11 mouse cellular contexts compared by ENCODE assay signal in genomic region chr8:84173861-84174260, GRCm38 (mm10). TPM values are rescaled to one million over a fixed set of nuclear protein-coding genes. Genes with fewer than 3 reads are reported as not detected.
A peak's percentile ranks its signal among the peaks of the same experiment; 100 is the strongest.
DNase-seq lines count a peak whose midpoint lies in the region; TF ChIP-seq lines count a peak whose summit lies in the region.
"Had no signal": no experiment of that assay in that cellular context is flagged by ENCODE, and none has a peak within 500 bp of the region (broad histone marks: within the 10 kb centered on the region; RNA-seq: fewer than 3 reads in every experiment).

No protein-coding gene starts in this region.

- no peak overlapping the region for H3K27ac ChIP-seq in heart, adult 2 months
- no peak overlapping the region for H3K27ac ChIP-seq in embryonic fibroblast, embryonic 13.5 days (ENCODE audit: insufficient read depth, low read length)
- H3K27ac ChIP-seq: midbrain, embryonic 15.5 days had no signal

- 84% methylated on average over 6 of the region's 6 CpGs for WGBS in heart, adult 2 months

- intact Hi-C loops in heart, adult 2 months (cut with DNase I): no loop called here

- H3K4me3 ChIP-seq in heart, adult 2 months: no peak overlapping the region
- H3K4me3 ChIP-seq in embryonic fibroblast, embryonic 13.5 days (ENCODE audit: insufficient read depth, low read length): no peak overlapping the region
- H3K4me3 ChIP-seq: midbrain, embryonic 15.5 days had no signal

- no peaks in the 10 kb centered on the region for H3K79me2 ChIP-seq in heart, adult 2 months (replicated peaks; ENCODE audit: control insufficient read depth, insufficient read depth, low read length)

- no peaks in the 10 kb centered on the region for H3K4me1 ChIP-seq in heart, adult 2 months (ENCODE audit: control insufficient read depth, insufficient read depth, low read length)
- no peaks in the 10 kb centered on the region for H3K4me1 ChIP-seq in embryonic fibroblast, embryonic 13.5 days (ENCODE audit: control insufficient read depth, insufficient read depth, low read length)

- DNase-seq in heart, adult 2 months: no peak
- no peak for DNase-seq in heart, adult 18-20 months
- peak; percentile 53 for DNase-seq in thymus, postnatal 14 days
- DNase-seq in thymus, postnatal 36 days: no peak
- DNase-seq in thymus, postnatal 4 days: peak; percentile 63
- DNase-seq in embryo, embryonic 10.5 days (ENCODE audit: low spot score): no peak
- DNase-seq in retina, embryonic 14.5 days (ENCODE audit: low spot score): no peak

- TF ChIP-seq POLR2A in heart, adult 2 months (IDR thresholded peaks at IDR 0.05; ENCODE audit: insufficient read depth, low read depth, low read length): no peak
- no peak for TF ChIP-seq POLR2A in embryonic fibroblast, embryonic 13.5 days (IDR thresholded peaks at IDR 0.05; ENCODE audit: low read depth, low read length)

- no peaks in the 10 kb centered on the region for H3K36me3 ChIP-seq in heart, adult 2 months (ENCODE audit: control insufficient read depth, insufficient read depth, low read length)

- no peak overlapping the region for H3K9ac ChIP-seq in heart, adult 2 months (ENCODE audit: low read depth, low read length)
- H3K9ac ChIP-seq: midbrain, embryonic 15.5 days had no signal

- no peaks in the 10 kb centered on the region for H3K27me3 ChIP-seq in heart, adult 2 months (ENCODE audit: control insufficient read depth, insufficient read depth, low read length)
- H3K27me3 ChIP-seq: midbrain, embryonic 15.5 days had no signal

- TF ChIP-seq CTCF in heart, adult 2 months (IDR thresholded peaks at IDR 0.05): peak; percentile 36
- TF ChIP-seq CTCF in embryonic fibroblast, embryonic 13.5 days (IDR thresholded peaks at IDR 0.05; ENCODE audit: borderline replicate concordance, insufficient read depth, low read length): 0 out of 2 replicates have a peak, but pooled peaks have one; percentile 11

- no peak for TF ChIP-seq EP300 in heart, adult 2 months (IDR thresholded peaks at IDR 0.05; ENCODE audit: insufficient read depth, low read depth, low read length)

RNA-seq across cellular contexts. Expression of gene Nanos3, which starts 11.2 kb away (rescaled TPM):
- total RNA-seq in heart, adult 2 months (2021): 1 to 10 TPM in 1 of 2 experiments, not detected in 1; 1.9 TPM
- 0.61 TPM in 1 of 2 replicates, not detected in the other for polyA plus RNA-seq in heart, adult 2 months (2012; rRNA removed)
- 1 to 10 TPM in 1 of 2 experiments, not detected in 1; 1.2 TPM for total RNA-seq in heart, adult 18-20 months (2021)
- not detected in 2 replicates for polyA plus RNA-seq in embryonic fibroblast, embryonic 13.5 days (2011; ENCODE audit: insufficient read length, low read depth, missing spikeins)

RNA-seq across cellular contexts. Expression of gene 4930432K21Rik, which starts 26.0 kb away (rescaled TPM):
- total RNA-seq in heart, adult 2 months (2021): under 1 TPM; 0.26 to 0.30 TPM
- 0.29 and 0.55 TPM in 2 replicates for polyA plus RNA-seq in heart, adult 2 months (2012; rRNA removed)
- total RNA-seq in heart, adult 18-20 months (2021): under 1 TPM; 0.35 to 0.59 TPM
- 0.48 and 0.95 TPM in 2 replicates for polyA plus RNA-seq in embryonic fibroblast, embryonic 13.5 days (2011; ENCODE audit: insufficient read length, low read depth, missing spikeins)

RNA-seq across cellular contexts. Expression of gene Cc2d1a, which starts 26.1 kb away (rescaled TPM):
- total RNA-seq in heart, adult 2 months (2021): 10 to 100 TPM; 10.6 to 11.9 TPM
- polyA plus RNA-seq in heart, adult 2 months (2012; rRNA removed): 10.2 and 11.2 TPM in 2 replicates
- total RNA-seq in heart, adult 18-20 months (2021): 10 to 100 TPM; 10.9 to 13.0 TPM
- 17.7 and 20.0 TPM in 2 replicates for polyA plus RNA-seq in embryonic fibroblast, embryonic 13.5 days (2011; ENCODE audit: insufficient read length, low read depth, missing spikeins)

RNA-seq across cellular contexts. Expression of gene Podnl1, which starts 48.1 kb away (rescaled TPM):
- total RNA-seq in heart, adult 2 months (2021): not detected
- 0.20 and 0.23 TPM in 2 replicates for polyA plus RNA-seq in heart, adult 2 months (2012; rRNA removed)
- under 1 TPM in 1 of 2 experiments, not detected in 1; 0.10 TPM for total RNA-seq in heart, adult 18-20 months (2021)
- polyA plus RNA-seq in embryonic fibroblast, embryonic 13.5 days (2011; ENCODE audit: insufficient read length, low read depth, missing spikeins): 3.2 and 5.8 TPM in 2 replicates
- total RNA-seq: layer of hippocampus, postnatal 14 days had no signal
- polyA plus RNA-seq: cortical plate, adult 2 months had no signal

Comparison
In these comparisons a context has a peak if more than half of its experiments do, and no peak if none do; other contexts are left out.
1. DNase-seq: peak in thymus, postnatal 14 days (single experiment) and thymus, postnatal 4 days (single experiment); none in heart, adult 2 months (0 of 2), heart, adult 18-20 months (0 of 2), thymus, postnatal 36 days (0 of 2), embryo, embryonic 10.5 days (single experiment) and retina, embryonic 14.5 days (single experiment).